Mouse (Mus musculus): ENCODE measurements at regions not wholly inside any gene's neighbourhood (a gene's known extent, or its start where the extent isn't known, plus 50 kb on each side); places are given as distances from the start of the nearest gene placed in this dataset.

DNA sequence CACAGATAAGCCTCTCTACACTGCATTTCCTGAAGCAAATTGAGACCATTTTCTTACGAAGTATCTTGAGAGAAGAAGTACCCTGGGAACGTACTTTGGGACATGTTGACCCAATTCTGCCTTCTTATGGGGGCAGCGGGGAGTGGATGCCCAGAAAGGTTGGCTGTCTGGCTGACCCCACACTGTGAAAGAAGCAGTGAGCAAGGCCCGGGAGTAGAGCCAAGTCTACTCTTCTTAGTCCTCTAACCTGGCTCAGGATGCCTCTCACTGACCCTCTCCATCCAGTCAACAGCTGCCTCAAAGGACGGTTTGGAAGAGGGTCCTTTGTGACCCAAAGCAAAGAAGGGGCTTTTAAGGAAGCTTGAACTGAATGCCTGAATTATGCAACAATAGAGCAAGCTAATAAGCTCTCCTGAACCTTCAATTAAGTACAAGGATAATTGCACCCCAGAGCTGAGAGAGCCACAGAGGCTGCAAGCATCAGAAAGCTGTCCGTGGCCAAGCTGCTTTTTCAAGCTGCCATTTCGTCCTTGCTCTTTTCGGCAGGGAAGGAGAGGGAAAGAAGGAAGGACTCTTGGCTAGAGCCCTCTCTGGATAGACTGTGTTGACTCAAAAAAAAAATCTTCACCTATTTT, 70.3 kb downstream of the Pctp start:
- Histone ChIP-seq H3K9ac (replicated peaks) (no peak overlapping the region), H3K27me3 (no peaks in the 10 kb centered on the region), H3K4me1 (replicated peaks) (peaks cover 14% of the 10 kb centered on the region; the same call in 1 of the 2 replicates), H3K36me3 (no peaks in the 10 kb centered on the region), H3K4me3 (replicated peaks) (no peak overlapping the region), H3K27ac (no peak overlapping the region), H3K9me3 (no peaks in the 10 kb centered on the region), H3K4me2 (replicated peaks) (no peak overlapping the region)
- no peak for ATAC-seq
- 55% methylated on average over 8 of the region's 8 CpGs for WGBS

GRCm38 (mm10) chr11:89929115-89929988, 73.3 kb downstream of the Pctp start:
- H3K36me3 ChIP-seq, result no peaks in the 10 kb centered on the region
- no peak overlapping the region for H3K9ac ChIP-seq (replicated peaks)
- H3K4me1 ChIP-seq (replicated peaks), result peaks cover 14% of the 10 kb centered on the region; the same call in 1 of the 2 replicates
- WGBS, result 91% methylated on average over 12 of the region's 12 CpGs
- ATAC-seq, result no peak
- no peak overlapping the region; the same call in 1 of the 2 replicates for H3K27ac ChIP-seq
- H3K4me3 ChIP-seq (replicated peaks), result no peak overlapping the region
- H3K27me3 ChIP-seq, result no peaks in the 10 kb centered on the region
- no peaks in the 10 kb centered on the region for H3K9me3 ChIP-seq
- H3K4me2 ChIP-seq (replicated peaks), result no peak overlapping the region

DNA sequence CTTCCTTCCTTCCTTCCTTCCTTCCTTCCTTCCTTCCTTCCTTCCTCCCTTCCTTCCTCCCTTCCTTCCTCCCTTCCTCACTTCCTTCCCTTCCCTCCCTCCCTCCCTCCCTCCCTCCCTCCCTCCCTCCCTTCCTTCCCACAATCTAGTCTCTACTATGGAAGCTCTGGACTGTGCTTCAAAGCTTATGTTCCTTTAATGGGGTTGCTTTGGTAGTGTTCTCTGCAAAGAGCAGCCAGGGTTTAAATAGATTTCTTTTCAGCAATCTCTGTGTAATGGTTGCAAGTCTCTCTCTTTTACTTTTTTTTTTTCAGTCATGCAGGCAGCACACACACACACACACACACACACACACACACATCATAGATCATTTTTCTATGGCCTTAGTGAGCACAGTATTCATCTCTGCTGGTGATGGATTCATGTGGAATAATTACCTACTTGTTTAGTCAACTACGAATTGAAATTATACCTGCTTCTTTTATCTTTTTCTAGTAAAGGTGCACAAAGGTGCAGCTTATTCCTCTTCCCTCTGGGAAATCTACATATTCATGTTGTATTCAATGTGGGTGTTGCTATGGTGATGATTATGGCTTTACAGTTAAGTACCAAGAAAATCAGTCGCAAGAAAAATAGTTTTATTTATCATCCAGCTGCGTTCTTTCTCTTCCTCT, 75.1 kb downstream of the Pctp start:
- Histone ChIP-seq H3K4me1 (replicated peaks) (peaks cover 11% of the 10 kb centered on the region; the same call in 1 of the 2 replicates), H3K9ac (replicated peaks) (no peak overlapping the region), H3K4me3 (replicated peaks) (no peak overlapping the region), H3K4me2 (replicated peaks) (no peak overlapping the region), H3K36me3 (no peaks in the 10 kb centered on the region), H3K27ac (no peak overlapping the region), H3K27me3 (no peaks in the 10 kb centered on the region), H3K9me3 (no peaks in the 10 kb centered on the region)
- 58% methylated on average over 3 of the region's 3 CpGs for WGBS
- peak; percentile 45 for ATAC-seq

DNA sequence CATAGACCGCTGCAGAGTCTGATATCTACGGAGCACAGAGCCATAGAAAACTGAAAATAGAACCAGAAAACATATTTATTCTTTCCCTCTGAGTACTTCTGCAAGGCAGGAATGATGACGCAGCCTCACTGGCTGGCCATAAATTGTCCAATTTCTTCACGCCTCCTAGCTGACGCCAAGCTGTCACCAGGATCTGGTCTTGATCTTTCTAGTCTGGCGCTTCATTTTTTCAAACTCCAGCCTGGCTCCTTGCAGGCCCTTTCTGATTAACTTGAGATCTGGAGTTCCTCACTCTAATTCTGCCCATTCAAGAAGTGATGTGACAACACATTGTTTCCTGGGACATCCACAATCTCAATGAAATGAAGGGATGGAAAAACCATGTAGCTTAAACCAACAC, 80.1 kb downstream of the Pctp start:
- no peaks in the 10 kb centered on the region for H3K36me3 ChIP-seq
- no peak overlapping the region for H3K9ac ChIP-seq (replicated peaks)
- H3K9me3 ChIP-seq, result no peaks in the 10 kb centered on the region
- ATAC-seq, result no peak
- no peak overlapping the region for H3K4me3 ChIP-seq (replicated peaks)
- WGBS, result 88% methylated on average over 6 of the region's 6 CpGs
- H3K4me2 ChIP-seq (replicated peaks), result no peak overlapping the region
- no peaks in the 10 kb centered on the region for H3K27me3 ChIP-seq
- H3K4me1 ChIP-seq (replicated peaks), result 0 out of 2 replicates have a peak, but pooled peaks cover under 1% of the 10 kb centered on the region
- H3K27ac ChIP-seq, result no peak overlapping the region

- Histone ChIP-seq H3K4me1 (replicated peaks) (no peaks in the 10 kb centered on the region), H3K27me3 (no peaks in the 10 kb centered on the region), H3K36me3 (no peaks in the 10 kb centered on the region), H3K4me3 (replicated peaks) (no peak overlapping the region), H3K27ac (no peak overlapping the region), H3K9ac (replicated peaks) (no peak overlapping the region), H3K4me2 (replicated peaks) (no peak overlapping the region), H3K9me3 (no peaks in the 10 kb centered on the region)
- 60% methylated on average over 6 of the region's 6 CpGs for WGBS
- no peak for ATAC-seq
Observed at GRCm38 (mm10) chr11:89921146-89921545, 81.5 kb downstream of the Pctp start.

- no peaks in the 10 kb centered on the region for H3K27me3 ChIP-seq
- H3K4me1 ChIP-seq (replicated peaks), result no peaks in the 10 kb centered on the region
- H3K4me3 ChIP-seq (replicated peaks), result no peak overlapping the region
- H3K4me2 ChIP-seq (replicated peaks), result no peak overlapping the region
- H3K36me3 ChIP-seq, result no peaks in the 10 kb centered on the region
- 92% methylated on average over 4 of the region's 4 CpGs for WGBS
- ATAC-seq, result no peak
- H3K9ac ChIP-seq (replicated peaks), result no peak overlapping the region
- H3K9me3 ChIP-seq, result no peaks in the 10 kb centered on the region
- H3K27ac ChIP-seq, result no peak overlapping the region
Observed at GRCm38 (mm10) chr11:89915795-89916194, 86.9 kb downstream of the Pctp start.

DNA sequence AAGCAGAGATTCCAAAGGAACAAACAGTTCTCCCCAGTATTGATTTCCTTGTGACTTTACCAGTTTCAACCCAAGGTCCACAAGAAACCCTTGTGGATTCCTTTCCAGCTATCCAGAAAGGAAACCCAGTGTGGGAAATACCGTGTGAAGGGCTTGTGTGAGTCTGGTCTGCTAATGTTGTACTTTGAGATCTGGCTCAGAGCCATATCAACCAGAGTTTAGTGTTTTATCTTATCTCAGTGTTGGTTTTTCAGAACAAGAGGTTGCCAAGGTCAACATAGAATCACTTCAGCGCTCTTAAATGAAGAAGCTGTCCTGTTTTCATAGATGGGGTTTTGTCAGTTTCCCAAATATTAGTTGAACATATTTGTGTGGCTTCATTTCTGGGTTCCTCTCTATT, 88.1 kb downstream of the Pctp start:
- no peaks in the 10 kb centered on the region for H3K4me1 ChIP-seq (replicated peaks)
- no peak overlapping the region for H3K9ac ChIP-seq (replicated peaks)
- H3K4me3 ChIP-seq (replicated peaks), result no peak overlapping the region
- H3K4me2 ChIP-seq (replicated peaks), result no peak overlapping the region
- no peaks in the 10 kb centered on the region for H3K9me3 ChIP-seq
- no peaks in the 10 kb centered on the region for H3K36me3 ChIP-seq
- 78% methylated on average over 2 of the region's 2 CpGs for WGBS
- H3K27ac ChIP-seq, result no peak overlapping the region
- no peaks in the 10 kb centered on the region for H3K27me3 ChIP-seq
- no peak for ATAC-seq

GRCm38 (mm10) chr11:89901241-89901740, 101.4 kb downstream of the Pctp start:
- Histone ChIP-seq H3K9ac (replicated peaks) (no peak overlapping the region), H3K4me1 (replicated peaks) (peaks cover 13% of the 10 kb centered on the region), H3K27me3 (no peaks in the 10 kb centered on the region), H3K9me3 (no peaks in the 10 kb centered on the region), H3K27ac (no peak overlapping the region), H3K36me3 (no peaks in the 10 kb centered on the region), H3K4me3 (replicated peaks) (no peak overlapping the region), H3K4me2 (replicated peaks) (no peak overlapping the region)
- WGBS, result 81% methylated on average over 9 of the region's 9 CpGs
- no peak for ATAC-seq

DNA sequence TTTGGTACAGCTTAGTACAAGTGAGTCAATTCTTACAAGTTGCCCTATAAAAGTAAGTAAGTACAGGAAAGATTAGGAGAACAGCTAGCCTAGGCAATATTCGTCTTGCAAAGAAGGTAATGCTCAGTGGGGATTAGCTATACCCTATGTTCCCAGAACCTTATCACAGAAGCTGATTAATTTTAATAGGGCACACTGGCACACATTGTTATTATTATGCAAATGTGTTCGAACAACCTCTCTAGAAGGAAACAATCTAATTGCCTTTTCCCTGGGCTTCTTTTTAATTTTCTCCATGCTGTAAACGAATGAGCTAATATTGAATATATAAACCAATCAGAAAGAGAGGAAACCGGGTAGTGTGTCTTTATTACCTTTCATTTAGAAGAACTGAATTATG, 104.2 kb downstream of the Pctp start:
- ATAC-seq, result peak; percentile 80
- H3K4me2 ChIP-seq (replicated peaks), result no peak overlapping the region
- H3K9me3 ChIP-seq, result no peaks in the 10 kb centered on the region
- H3K4me3 ChIP-seq (replicated peaks), result no peak overlapping the region
- no peaks in the 10 kb centered on the region for H3K27me3 ChIP-seq
- no peaks in the 10 kb centered on the region for H3K36me3 ChIP-seq
- H3K9ac ChIP-seq (replicated peaks), result no peak overlapping the region
- H3K4me1 ChIP-seq (replicated peaks), result peaks cover 13% of the 10 kb centered on the region
- WGBS, result 39% methylated on average over 4 of the region's 4 CpGs
- no peak overlapping the region for H3K27ac ChIP-seq

GRCm38 (mm10) chr11:89896854-89897253, 105.8 kb downstream of the Pctp start:
- Histone ChIP-seq H3K4me1 (replicated peaks) (peaks cover 13% of the 10 kb centered on the region), H3K9me3 (no peaks in the 10 kb centered on the region), H3K9ac (replicated peaks) (no peak overlapping the region), H3K4me2 (replicated peaks) (no peak overlapping the region), H3K27me3 (no peaks in the 10 kb centered on the region), H3K4me3 (replicated peaks) (no peak overlapping the region), H3K27ac (no peak overlapping the region), H3K36me3 (no peaks in the 10 kb centered on the region)
- 69% methylated on average over 3 of the region's 3 CpGs for WGBS
- no peak for ATAC-seq

DNA sequence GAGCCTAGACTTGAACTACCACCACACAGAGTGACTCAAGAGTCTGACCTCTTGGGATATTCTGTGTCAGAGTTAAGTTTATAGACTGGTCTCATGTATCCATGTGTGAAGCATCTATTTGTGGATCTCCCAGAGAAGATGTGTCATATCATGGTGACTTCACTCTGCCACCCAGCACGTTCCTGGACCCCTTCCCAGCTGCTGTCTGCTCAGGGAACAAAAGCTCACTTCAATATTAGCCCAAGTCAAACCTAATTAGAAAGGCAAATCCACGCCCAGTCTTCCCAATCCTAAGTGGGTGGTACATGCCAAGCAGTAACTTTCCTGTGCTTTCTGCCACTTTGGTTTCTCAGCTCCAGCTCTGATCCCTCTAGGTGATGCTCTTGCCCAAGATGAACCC, 94.1 kb upstream of the Ankfn1 start:
- H3K4me1 ChIP-seq (replicated peaks), result no peaks in the 10 kb centered on the region
- no peak overlapping the region for H3K4me3 ChIP-seq (replicated peaks)
- WGBS, result 35% methylated on average over 2 of the region's 2 CpGs
- no peak for ATAC-seq
- no peaks in the 10 kb centered on the region for H3K9me3 ChIP-seq
- H3K9ac ChIP-seq (replicated peaks), result no peak overlapping the region
- H3K4me2 ChIP-seq (replicated peaks), result no peak overlapping the region
- H3K27me3 ChIP-seq, result no peaks in the 10 kb centered on the region
- no peak overlapping the region for H3K27ac ChIP-seq
- H3K36me3 ChIP-seq, result no peaks in the 10 kb centered on the region

- Histone ChIP-seq H3K27ac (no peak overlapping the region), H3K9ac (replicated peaks) (no peak overlapping the region), H3K4me2 (replicated peaks) (no peak overlapping the region), H3K4me1 (replicated peaks) (no peaks in the 10 kb centered on the region), H3K4me3 (replicated peaks) (no peak overlapping the region), H3K36me3 (no peaks in the 10 kb centered on the region), H3K27me3 (no peaks in the 10 kb centered on the region), H3K9me3 (no peaks in the 10 kb centered on the region)
- WGBS, result 69% methylated on average over 2 of the region's 2 CpGs
- ATAC-seq, result no peak
Observed at GRCm38 (mm10) chr11:89867575-89867974, 90.1 kb upstream of the Ankfn1 start.
